Mouse (Mus musculus): ENCODE measurements around the gene Ppp1r9b.

Gene Ppp1r9b

DNA sequence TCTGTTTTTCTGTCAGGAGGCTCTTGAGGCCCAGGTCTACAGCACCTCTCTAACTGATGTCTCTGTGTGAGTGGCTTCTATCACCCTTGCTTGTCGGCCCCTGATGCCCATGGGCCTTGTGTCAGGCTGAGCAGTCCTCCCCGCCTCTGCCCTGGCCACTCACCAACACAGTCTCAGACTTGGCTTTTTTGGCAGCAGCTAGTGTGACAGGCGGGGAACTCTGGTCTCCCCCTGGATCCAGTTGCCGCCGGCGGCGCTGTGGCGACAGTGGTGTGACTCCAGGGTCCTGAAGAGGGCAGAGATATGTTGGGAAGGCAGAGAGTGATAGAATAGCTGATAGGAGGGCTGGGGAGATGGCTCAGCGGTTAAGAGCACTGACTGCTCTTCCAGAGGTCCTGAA, 62.2 kb downstream of the Ppp1r9b start:
- no peak for DNase-seq

All from cerebellum, postnatal 36 days (tissue).